Mouse (Mus musculus) midbrain, embryonic 10.5 days (tissue): ENCODE results near the gene Sgms2. TPM values are rescaled to one million over a fixed set of nuclear protein-coding genes. Genes with fewer than 3 reads are reported as not detected.

Source experiments
- DNase-seq: peaks from one replicate; pipeline ENCODE4 v3.0.0-alpha.2; 2017; ENCODE audit warnings: low spot score
- H3K27ac ChIP-seq: fragments of 300-500 bp; sonication (generic); replicated peaks from 2 replicates; pipeline ENCODE4 v1.5.1; 2016; ENCODE audit warnings: mild to moderate bottlenecking
- H3K27me3 ChIP-seq: fragments of 300-500 bp; sonication (generic); 2 replicates; pipeline ENCODE4 v1.6.1; 2016; ENCODE audit warnings: low read depth, mild to moderate bottlenecking; ENCODE audit not compliant: poor library complexity, severe bottlenecking
- H3K36me3 ChIP-seq: fragments of 300-500 bp; sonication (generic); 2 replicates; pipeline ENCODE4 v1.6.1; 2016; ENCODE audit warnings: mild to moderate bottlenecking, moderate library complexity
- H3K4me1 ChIP-seq: fragments of 300-500 bp; sonication (generic); 2 replicates; pipeline ENCODE4 v1.6.1; 2016
- H3K4me3 ChIP-seq: fragments of 300-500 bp; sonication (generic); 2 replicates; pipeline ENCODE4 v1.5.1; 2016; ENCODE audit warnings: mild to moderate bottlenecking, moderate library complexity
- H3K9me3 ChIP-seq: fragments of 300-500 bp; sonication (generic); replicated peaks from 2 replicates; pipeline ENCODE4 v1.6.1; 2016; ENCODE audit warnings: mild to moderate bottlenecking
- WGBS: fragments of 180-500 bp; shearing (Covaris S2); methylation state at CpG from one replicate; pipeline ENCODE4 v1.1.7; 2016; 5-methylcytosine and 5-hydroxymethylcytosine counted together
- polyA plus RNA-seq: library from polyadenylated mRNA; unstranded; fragments of >200 nt; fragmentation: Nextera tagmentation; extraction: Ambion mirVana; gene quantifications from 2 replicates; pipeline ENCODE4 v1.2.1, GENCODE M21; 2016

Sgms2 gene
- polyA plus RNA-seq, 1 experiment from 2014 or later: 0.59 TPM

DNA sequence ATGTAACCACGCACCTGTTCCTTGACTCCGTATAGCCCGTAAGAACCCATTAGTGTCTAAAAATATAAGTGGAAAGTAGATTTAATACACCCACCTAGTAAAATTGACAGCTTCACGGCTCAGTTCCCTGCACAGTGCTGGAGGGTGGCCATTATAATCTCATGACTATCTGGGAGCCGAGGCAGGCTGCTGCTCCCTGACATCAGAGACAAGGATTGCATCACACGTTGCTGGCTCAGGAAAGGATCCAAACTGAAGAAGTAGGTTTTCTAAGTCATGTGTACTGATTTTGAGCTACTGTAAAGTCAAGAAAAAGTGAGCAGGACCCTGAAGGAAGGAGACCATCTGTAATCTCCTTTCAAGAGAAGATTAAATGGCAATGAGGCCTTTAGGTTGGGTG is 8.4 kb upstream of the Sgms2 start:
- no peaks in the 10 kb centered on the region for H3K9me3 ChIP-seq
- H3K27me3 ChIP-seq: 0 out of 2 replicates have a peak, but pooled peaks cover 2% of the 10 kb centered on the region
- no peak for DNase-seq
- no peak overlapping the region for H3K4me3 ChIP-seq
- 88% methylated on average over 6 of the region's 6 CpGs for WGBS
- peaks cover 14% of the 10 kb centered on the region for H3K4me1 ChIP-seq
- no peaks in the 10 kb centered on the region for H3K36me3 ChIP-seq
- H3K27ac ChIP-seq: no peak overlapping the region

DNA sequence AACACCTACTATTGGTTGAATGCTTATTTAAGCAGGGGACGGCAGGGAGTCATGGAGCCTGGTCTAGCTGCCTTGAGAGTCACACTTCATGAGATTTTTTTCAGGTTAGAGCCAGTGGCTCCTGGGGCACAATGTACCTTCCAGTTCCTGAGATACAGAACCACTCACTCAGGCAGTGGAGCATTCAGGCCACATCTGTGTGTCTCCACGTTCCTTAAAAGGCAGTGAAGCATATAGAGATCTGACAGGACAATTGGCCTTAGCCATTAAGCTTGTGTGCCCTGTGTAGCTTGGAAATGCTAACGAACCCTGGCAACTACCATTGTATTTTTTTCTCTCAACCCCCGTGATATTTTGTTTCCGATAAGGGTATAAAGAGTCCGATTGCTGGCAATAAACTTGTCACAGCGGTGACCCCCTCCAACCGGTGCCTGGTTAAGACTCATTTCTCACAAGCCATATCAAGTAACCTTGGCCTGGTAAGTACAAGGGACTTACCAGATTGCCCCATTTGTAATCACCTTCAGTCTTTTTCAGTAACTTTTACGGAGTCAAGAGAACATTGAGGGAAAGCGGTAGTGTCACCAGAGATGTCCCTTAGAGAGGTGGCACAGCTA is 5.4 kb upstream of the Sgms2 start:
- Histone ChIP-seq H3K27ac (no peak overlapping the region), H3K36me3 (no peaks in the 10 kb centered on the region), H3K4me1 (peaks cover 9% of the 10 kb centered on the region), H3K9me3 (no peaks in the 10 kb centered on the region), H3K4me3 (no peak overlapping the region), H3K27me3 (peaks cover 32% of the 10 kb centered on the region)
- no peak for DNase-seq
- 62% methylated on average over 10 of the region's 10 CpGs for WGBS

DNA sequence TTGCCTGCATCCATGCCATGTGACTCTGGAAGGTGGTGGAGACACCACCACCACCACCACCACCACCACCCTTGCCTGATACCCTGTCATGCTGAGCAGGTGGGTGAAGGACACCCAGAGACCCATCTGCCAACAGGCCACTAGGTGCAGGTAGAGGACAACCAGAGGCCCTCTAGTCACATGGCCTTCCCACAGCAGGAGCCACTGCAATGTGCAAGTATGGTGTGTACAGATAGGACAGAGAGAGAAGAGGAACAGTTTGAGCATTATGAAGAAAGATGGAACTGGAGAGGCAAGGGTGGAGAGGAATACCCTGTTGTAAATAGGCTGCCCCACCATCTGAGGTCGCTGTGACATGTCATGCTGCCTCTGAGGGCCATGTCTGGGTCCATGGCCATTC is 3.9 kb upstream of the Sgms2 start:
- Histone ChIP-seq H3K36me3 (no peaks in the 10 kb centered on the region), H3K27me3 (peaks cover 45% of the 10 kb centered on the region), H3K4me1 (peaks cover 16% of the 10 kb centered on the region), H3K27ac (no peak overlapping the region), H3K4me3 (no peak overlapping the region), H3K9me3 (no peaks in the 10 kb centered on the region)
- 78% methylated on average over 1 of the region's 1 CpGs for WGBS
- DNase-seq: no peak

DNA sequence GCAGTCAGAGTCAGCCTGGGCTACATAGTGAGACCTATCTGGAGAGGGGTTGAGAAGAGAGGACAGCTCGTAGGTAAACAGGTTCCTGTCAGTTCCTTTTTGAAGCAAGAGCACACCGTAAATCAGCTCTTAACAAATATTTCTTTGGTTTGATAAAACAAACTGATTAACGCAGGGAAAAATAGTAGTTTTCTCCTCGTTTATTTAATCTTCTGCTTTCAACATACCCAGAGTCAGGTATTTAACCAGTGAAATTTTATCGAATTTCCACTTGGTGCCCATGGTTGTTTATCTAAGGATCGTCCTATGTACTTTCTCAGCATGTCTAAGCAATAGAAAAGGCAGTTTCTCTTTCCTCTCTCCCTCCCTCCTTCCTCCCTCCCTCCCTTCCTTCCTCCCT is 2.0 kb upstream of the Sgms2 start:
- Histone ChIP-seq H3K4me1 (peaks cover 23% of the 10 kb centered on the region), H3K36me3 (no peaks in the 10 kb centered on the region), H3K27ac (no peak overlapping the region), H3K9me3 (no peaks in the 10 kb centered on the region), H3K27me3 (peaks cover 63% of the 10 kb centered on the region), H3K4me3 (no peak overlapping the region)
- no peak for DNase-seq
- 69% methylated on average over 6 of the region's 6 CpGs for WGBS

DNA sequence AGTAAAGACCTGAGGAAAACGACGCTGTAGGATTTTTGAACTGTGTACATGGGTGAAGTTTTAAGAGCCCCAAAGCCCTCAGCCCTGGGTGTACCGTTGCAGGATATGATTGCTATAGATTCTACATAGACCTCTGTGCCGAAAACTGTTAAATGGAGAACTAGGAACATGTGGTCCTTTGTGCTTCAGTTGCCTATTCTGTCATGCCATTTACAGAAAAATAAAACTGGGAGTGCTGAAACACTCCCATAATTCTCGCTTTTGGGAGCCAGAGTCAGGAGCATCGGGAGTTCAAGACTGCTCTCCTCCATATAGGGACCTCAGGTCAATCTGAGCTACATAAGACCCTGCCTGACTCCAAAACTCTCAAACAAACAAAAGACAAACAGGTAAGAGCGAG is 769 bp upstream of the Sgms2 start:
- Histone ChIP-seq H3K4me3 (no peak overlapping the region), H3K9me3 (no peaks in the 10 kb centered on the region), H3K36me3 (no peaks in the 10 kb centered on the region), H3K4me1 (peaks cover 23% of the 10 kb centered on the region), H3K27me3 (peaks cover 75% of the 10 kb centered on the region), H3K27ac (no peak overlapping the region)
- WGBS: 89% methylated on average over 7 of the region's 7 CpGs
- DNase-seq: no peak

DNA sequence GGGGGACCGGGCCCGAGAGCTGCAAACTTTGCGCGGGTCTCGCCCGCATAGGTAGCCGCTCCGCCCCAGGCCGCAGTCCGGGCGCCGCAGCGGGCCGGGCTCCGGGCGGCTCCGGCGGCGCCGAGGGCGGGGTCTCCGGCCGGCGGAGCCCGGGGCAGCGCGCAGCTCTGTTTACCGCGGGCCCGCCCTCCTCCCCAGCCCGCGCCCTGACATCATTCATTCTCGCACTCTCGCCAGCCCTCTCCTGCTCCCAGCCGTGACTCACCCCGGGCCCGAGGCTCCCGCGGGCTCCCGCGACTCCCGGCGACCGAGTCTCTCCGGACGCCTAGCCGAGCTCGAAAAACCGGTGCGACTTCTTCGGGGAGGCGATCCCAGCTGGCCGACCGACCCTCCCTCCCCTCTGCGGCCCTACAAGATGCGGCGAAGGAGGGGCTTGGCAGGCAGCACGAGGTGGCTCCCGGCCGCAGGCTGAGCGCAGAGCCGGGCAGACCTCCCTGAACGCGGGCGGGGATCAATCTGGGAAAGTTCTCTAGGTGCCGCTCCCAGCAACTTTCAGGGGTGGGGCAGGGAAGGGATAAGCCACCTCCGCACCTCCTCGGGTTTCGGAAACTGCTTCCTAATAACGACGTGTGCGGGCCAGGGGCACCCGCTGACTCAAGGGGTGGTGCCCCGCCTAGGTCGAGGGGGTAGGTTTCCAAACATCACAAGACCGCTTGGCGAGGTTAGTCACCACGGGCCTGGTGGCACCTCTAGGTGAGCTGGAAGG is 885 bp downstream of the Sgms2 start:
- no peaks in the 10 kb centered on the region for H3K9me3 ChIP-seq
- H3K27ac ChIP-seq: peak overlapping the region; percentile 86
- H3K36me3 ChIP-seq: no peaks in the 10 kb centered on the region
- H3K4me3 ChIP-seq: peak overlapping the region; percentile 83
- H3K27me3 ChIP-seq: peaks cover 77% of the 10 kb centered on the region
- under 1% methylated on average over 78 of the region's 78 CpGs for WGBS
- peak; percentile 81 for DNase-seq
- peaks cover 22% of the 10 kb centered on the region for H3K4me1 ChIP-seq

DNA sequence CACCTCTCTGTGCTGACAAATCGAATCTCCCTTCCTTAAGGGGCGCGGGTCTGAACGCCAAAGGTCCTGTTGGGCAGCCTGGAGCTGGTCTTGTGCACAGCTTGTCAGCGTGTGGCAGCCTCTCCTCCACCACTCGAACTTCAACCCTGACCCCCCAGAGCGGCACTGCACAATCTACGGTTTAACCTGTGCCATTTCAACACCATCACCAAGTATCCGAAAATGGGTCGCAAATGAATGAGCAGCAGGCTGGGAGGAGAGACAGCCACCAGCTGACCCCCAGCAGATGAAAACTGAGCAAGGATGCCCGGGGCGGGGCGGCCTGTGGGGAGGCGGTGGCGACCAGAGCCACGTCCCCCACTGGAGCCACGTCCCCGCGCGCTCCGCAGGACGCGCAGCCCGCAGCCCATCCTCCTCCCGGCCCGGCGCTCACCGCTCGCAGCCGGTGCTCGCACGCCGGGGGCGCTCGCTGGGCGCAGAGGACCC is 1.5 kb downstream of the Sgms2 start:
- Histone ChIP-seq H3K36me3 (no peaks in the 10 kb centered on the region), H3K4me3 (peak overlapping the region; percentile 83), H3K27me3 (peaks cover 76% of the 10 kb centered on the region), H3K4me1 (peaks cover 22% of the 10 kb centered on the region), H3K27ac (peak overlapping the region; percentile 86), H3K9me3 (no peaks in the 10 kb centered on the region)
- DNase-seq: no peak
- under 1% methylated on average over 36 of the region's 36 CpGs for WGBS

DNA sequence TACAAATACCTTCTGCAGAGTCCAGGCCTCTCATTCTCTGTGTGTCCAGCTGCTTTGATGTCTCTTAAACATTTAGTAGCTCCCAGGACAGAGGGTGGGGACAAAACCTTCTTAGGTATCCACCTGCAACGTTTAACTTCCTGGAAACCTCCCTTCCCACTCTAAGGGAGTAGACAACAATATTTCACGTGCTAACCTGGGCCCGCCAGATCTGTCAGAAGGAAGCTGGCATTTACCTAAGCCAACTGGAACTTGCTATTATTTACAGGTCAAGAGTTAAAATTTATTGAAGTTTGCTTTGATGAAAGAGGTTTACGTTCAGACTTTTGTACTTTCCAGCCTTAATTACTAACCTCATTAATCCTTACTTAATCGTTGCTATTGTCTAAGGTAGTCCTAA is 2.2 kb downstream of the Sgms2 start:
- no peak for DNase-seq
- WGBS: 26% methylated on average over 5 of the region's 5 CpGs
- Histone ChIP-seq H3K36me3 (no peaks in the 10 kb centered on the region), H3K27me3 (peaks cover 69% of the 10 kb centered on the region), H3K9me3 (no peaks in the 10 kb centered on the region), H3K4me1 (peaks cover 22% of the 10 kb centered on the region), H3K27ac (no peak overlapping the region), H3K4me3 (no peak overlapping the region)

DNA sequence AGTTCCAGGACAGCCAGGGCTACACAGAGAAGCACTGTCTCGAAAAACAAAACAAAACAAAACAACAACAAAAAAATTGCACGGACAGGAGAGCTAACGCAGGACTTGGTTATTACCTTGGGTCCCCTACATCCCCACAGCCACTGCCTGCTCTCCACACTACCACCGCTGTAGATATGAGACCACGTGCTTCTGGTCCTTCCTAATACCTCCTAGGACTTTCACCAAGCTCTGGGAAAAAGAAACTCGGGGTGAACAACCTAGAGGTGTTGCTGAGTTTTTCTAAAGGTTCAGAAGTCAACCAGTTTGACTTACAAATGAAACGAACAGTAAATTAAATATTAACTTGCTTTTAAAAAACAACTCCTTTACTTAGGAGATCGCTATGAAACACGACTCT is 2.8 kb downstream of the Sgms2 start:
- no peak for DNase-seq
- WGBS: 72% methylated on average over 9 of the region's 9 CpGs
- peaks cover 63% of the 10 kb centered on the region for H3K27me3 ChIP-seq
- H3K27ac ChIP-seq: no peak overlapping the region
- no peaks in the 10 kb centered on the region for H3K9me3 ChIP-seq
- peaks cover 22% of the 10 kb centered on the region for H3K4me1 ChIP-seq
- H3K4me3 ChIP-seq: no peak overlapping the region
- H3K36me3 ChIP-seq: no peaks in the 10 kb centered on the region

DNA sequence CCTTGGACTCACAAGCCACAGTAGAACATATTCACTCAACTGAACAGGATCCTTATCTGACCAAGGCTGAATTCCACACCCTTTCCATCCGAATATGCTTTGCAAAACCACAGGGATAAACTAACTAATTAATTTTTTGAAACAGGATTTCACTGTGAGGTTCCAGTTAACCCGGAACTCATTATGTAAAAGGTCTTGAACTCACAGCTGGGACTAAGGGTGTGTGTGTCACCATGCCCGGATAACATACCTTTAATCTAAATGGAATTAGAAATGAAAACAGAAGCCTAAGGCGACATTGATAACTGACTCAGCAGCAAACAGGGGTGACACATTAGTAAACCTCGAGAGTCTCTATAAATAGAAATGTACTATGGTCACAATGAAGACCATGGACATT is 5.8 kb downstream of the Sgms2 start:
- peaks cover 27% of the 10 kb centered on the region for H3K4me1 ChIP-seq
- no peaks in the 10 kb centered on the region for H3K36me3 ChIP-seq
- no peak overlapping the region for H3K27ac ChIP-seq
- H3K27me3 ChIP-seq: peaks cover 33% of the 10 kb centered on the region
- no peaks in the 10 kb centered on the region for H3K9me3 ChIP-seq
- WGBS: 65% methylated on average over 5 of the region's 5 CpGs
- DNase-seq: no peak
- H3K4me3 ChIP-seq: no peak overlapping the region

DNA sequence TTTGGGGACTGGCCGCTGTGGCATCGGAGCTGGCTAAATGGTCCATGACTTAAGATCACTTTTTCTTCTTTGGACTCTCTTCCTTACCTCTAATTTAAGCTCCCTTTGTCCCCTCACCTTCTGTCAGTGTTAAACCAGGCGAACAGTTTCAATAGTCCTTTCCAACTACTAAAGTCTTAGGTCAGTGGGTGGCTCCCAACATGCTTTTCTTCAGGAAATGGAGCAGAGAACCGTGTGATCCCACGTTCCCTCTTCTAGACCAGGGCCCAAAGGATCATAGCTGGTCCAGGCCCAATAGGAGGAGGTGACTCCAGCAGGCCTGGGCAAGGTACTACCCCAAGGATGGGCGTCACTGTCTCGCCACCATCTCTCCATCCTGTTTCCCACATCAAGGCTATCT is 7.6 kb downstream of the Sgms2 start:
- H3K27ac ChIP-seq: no peak overlapping the region
- H3K36me3 ChIP-seq: no peaks in the 10 kb centered on the region
- 73% methylated on average over 7 of the region's 7 CpGs for WGBS
- peaks cover 19% of the 10 kb centered on the region for H3K4me1 ChIP-seq
- peaks cover 19% of the 10 kb centered on the region for H3K27me3 ChIP-seq
- H3K9me3 ChIP-seq: no peaks in the 10 kb centered on the region
- H3K4me3 ChIP-seq: no peak overlapping the region
- no peak for DNase-seq

DNA sequence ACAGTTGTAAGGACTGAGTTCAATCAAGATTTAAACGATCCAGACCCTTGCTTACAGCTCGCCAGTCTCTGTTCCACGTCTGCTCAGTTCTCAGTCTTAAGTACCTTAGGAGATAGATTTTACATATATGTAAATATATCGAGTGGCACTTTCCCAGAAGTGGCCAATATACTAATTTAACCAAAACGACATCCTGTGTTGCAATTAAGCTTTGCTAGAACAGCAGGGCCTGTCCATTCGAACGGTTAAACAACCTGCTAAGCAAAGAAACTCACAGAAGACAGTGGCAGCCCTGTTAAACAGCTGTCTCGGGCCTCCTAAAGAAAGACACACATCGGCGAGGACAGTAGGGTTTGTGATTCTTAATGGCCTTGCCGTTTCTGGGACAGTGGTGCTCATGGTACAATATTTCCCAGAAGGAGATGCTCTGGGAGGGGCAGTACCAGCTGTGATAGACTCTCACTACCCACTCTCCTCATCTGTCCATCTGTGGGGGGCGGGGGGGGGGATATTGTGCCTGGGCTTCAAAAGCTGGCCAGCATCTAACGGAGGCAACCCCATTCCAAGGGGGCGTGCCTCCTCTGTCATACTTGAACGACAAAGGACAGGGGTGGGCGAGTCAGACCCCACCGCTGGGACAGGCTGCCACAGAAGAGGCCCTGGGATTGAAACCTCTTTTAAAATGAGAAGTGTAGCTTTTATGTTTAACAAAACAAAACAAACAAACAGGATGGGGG is 9.1 kb downstream of the Sgms2 start:
- peaks cover 19% of the 10 kb centered on the region for H3K4me1 ChIP-seq
- peaks cover 4% of the 10 kb centered on the region for H3K27me3 ChIP-seq
- no peak overlapping the region for H3K4me3 ChIP-seq
- H3K9me3 ChIP-seq: no peaks in the 10 kb centered on the region
- H3K36me3 ChIP-seq: no peaks in the 10 kb centered on the region
- no peak overlapping the region for H3K27ac ChIP-seq
- no peak for DNase-seq
- WGBS: 65% methylated on average over 17 of the region's 17 CpGs

DNA sequence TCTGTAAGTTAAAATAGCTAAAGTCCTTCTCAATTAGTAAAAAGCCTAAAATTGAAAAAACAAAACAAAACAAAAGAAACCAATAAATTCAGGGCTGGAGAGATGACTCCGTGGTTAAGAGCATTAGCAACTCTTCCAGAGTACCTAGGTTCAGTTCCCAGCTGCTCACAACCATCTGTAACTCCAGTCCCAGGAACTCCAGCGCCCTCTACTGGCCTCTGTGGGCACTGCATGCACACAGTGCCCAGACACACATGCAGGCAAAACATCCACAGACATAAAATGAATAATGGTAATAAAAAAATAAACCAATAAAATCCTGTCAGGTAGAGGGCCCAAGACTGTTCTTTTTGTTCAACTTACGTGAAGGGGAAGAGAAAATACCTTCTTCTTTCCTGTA is 10.6 kb downstream of the Sgms2 start:
- no peak for DNase-seq
- no peaks in the 10 kb centered on the region for H3K9me3 ChIP-seq
- no peaks in the 10 kb centered on the region for H3K36me3 ChIP-seq
- WGBS: 60% methylated on average over 3 of the region's 3 CpGs
- H3K27ac ChIP-seq: no peak overlapping the region
- peaks cover 12% of the 10 kb centered on the region for H3K4me1 ChIP-seq
- H3K27me3 ChIP-seq: no peaks in the 10 kb centered on the region; the same call in 1 of the 2 replicates
- H3K4me3 ChIP-seq: no peak overlapping the region
